Mouse (Mus musculus): ENCODE measurements around the gene Srrt.
A peak's percentile ranks its signal among the peaks of the same experiment; 100 is the strongest.

- TF ChIP-seq POLR2A (IDR thresholded peaks at IDR 0.05; ENCODE audit: insufficient read depth, low read depth, low read length) (no peak), EP300 (IDR thresholded peaks at IDR 0.05; ENCODE audit: insufficient read depth, low read depth, low read length) (no peak), CTCF (IDR thresholded peaks at IDR 0.05) (peak; percentile 78)
Observed at GRCm38 (mm10) chr5:137285045-137285444, 22.4 kb downstream of the Srrt start.

Data from heart, adult 2 months (tissue).